Mouse (Mus musculus): ENCODE data around the gene Gm11115. TPM values are rescaled to one million over a fixed set of nuclear protein-coding genes. Genes with fewer than 3 reads are reported as not detected.

Gm11115 gene
- polyA plus RNA-seq (2012; rRNA removed): not detected in 2 replicates

GRCm38 (mm10) chr5:88153999-88154398, at the start of gene Gm11115:
TSS of gene Gm11115 (minus strand) at chr5:88154099.
- TF ChIP-seq POLR2A (IDR thresholded peaks at IDR 0.05; ENCODE audit: control insufficient read depth, extremely low read depth, insufficient read depth, low read length, poor library complexity): no peak
- H3K4me1 ChIP-seq (replicated peaks; ENCODE audit: control insufficient read depth, insufficient read depth, low read length): no peaks in the 10 kb centered on the region
- H3K4me3 ChIP-seq (ENCODE audit: control insufficient read depth, insufficient read depth, low read length): no peak within 1 kb of the TSS
- H3K27me3 ChIP-seq (ENCODE audit: control insufficient read depth, insufficient read depth, low read length): no peaks in the 10 kb centered on the region
- no peak within 1 kb of the TSS for H3K27ac ChIP-seq (ENCODE audit: control insufficient read depth, insufficient read depth, low read length)
- no peaks in the 10 kb centered on the region for H3K36me3 ChIP-seq (ENCODE audit: control insufficient read depth, insufficient read depth, low read length)
- DNase-seq: no peak

GRCm38 (mm10) chr5:88111430-88111829, 42.5 kb downstream of the Gm11115 start, which contains the start of gene Gm11116:
TSS of gene Gm11116 (minus strand) at chr5:88111530.
- 72% methylated on average over 1 of the region's 1 CpGs for WGBS
- Histone ChIP-seq H3K4me3 (ENCODE audit: control insufficient read depth, insufficient read depth, low read length) (no peak within 1 kb of the TSS), H3K27me3 (ENCODE audit: control insufficient read depth, insufficient read depth, low read length) (no peaks in the 10 kb centered on the region), H3K36me3 (ENCODE audit: control insufficient read depth, insufficient read depth, low read length) (no peaks in the 10 kb centered on the region), H3K4me1 (replicated peaks; ENCODE audit: control insufficient read depth, insufficient read depth, low read length) (no peaks in the 10 kb centered on the region), H3K27ac (ENCODE audit: control insufficient read depth, insufficient read depth, low read length) (no peak within 1 kb of the TSS)
- TF ChIP-seq CTCF (IDR thresholded peaks at IDR 0.05; ENCODE audit: borderline replicate concordance, control insufficient read depth, extremely low read depth, insufficient read depth, low read length, poor library complexity) (no peak), POLR2A (IDR thresholded peaks at IDR 0.05; ENCODE audit: control insufficient read depth, extremely low read depth, insufficient read depth, low read length, poor library complexity) (no peak)
- DNase-seq: no peak

Other genes with a start within 250 kb of the Gm11115 start
- 0.13 and 0.70 TPM in 2 replicates for gene Csn3, start 228.5 kb downstream of the Gm11115 start, polyA plus RNA-seq (2012; rRNA removed)
- gene 2310003L06Rik, start 184.6 kb downstream of the Gm11115 start, polyA plus RNA-seq (2012; rRNA removed): not detected in 2 replicates
- not detected in 2 replicates for gene Gm28434, start 184.6 kb downstream of the Gm11115 start, polyA plus RNA-seq (2012; rRNA removed)
- gene Cabs1, start 174.7 kb downstream of the Gm11115 start, polyA plus RNA-seq (2012; rRNA removed): not detected in 2 replicates
- gene Smr3a, start 151.6 kb downstream of the Gm11115 start, polyA plus RNA-seq (2012; rRNA removed): not detected in 2 replicates
- gene Smr2, start 67.5 kb downstream of the Gm11115 start, polyA plus RNA-seq (2012; rRNA removed): not detected in 2 replicates
- gene Gm11116, start 42.6 kb downstream of the Gm11115 start, polyA plus RNA-seq (2012; rRNA removed): not detected in 2 replicates
- not detected in 2 replicates for gene Gm7714, start 114.8 kb upstream of the Gm11115 start, polyA plus RNA-seq (2012; rRNA removed)
- gene Prol1, start 163.2 kb upstream of the Gm11115 start, polyA plus RNA-seq (2012; rRNA removed): not detected in 2 replicates
- 1.9 and 2.2 TPM in 2 replicates for gene Amtn, start 222.0 kb upstream of the Gm11115 start, polyA plus RNA-seq (2012; rRNA removed)

Measured in thymus, adult 2 months (tissue).